Mouse (Mus musculus): ENCODE data around the gene Riok1.

Riok1 gene

GRCm38 (mm10) chr13:38064854-38065663 lies 28.3 kb downstream of the Riok1 start:
- peak; percentile 21 for DNase-seq (ENCODE audit: low read depth, low spot score)

GRCm38 (mm10) chr13:38070945-38071344 lies 34.1 kb downstream of the Riok1 start:
- no peak for DNase-seq (ENCODE audit: low read depth, low spot score)

DNA sequence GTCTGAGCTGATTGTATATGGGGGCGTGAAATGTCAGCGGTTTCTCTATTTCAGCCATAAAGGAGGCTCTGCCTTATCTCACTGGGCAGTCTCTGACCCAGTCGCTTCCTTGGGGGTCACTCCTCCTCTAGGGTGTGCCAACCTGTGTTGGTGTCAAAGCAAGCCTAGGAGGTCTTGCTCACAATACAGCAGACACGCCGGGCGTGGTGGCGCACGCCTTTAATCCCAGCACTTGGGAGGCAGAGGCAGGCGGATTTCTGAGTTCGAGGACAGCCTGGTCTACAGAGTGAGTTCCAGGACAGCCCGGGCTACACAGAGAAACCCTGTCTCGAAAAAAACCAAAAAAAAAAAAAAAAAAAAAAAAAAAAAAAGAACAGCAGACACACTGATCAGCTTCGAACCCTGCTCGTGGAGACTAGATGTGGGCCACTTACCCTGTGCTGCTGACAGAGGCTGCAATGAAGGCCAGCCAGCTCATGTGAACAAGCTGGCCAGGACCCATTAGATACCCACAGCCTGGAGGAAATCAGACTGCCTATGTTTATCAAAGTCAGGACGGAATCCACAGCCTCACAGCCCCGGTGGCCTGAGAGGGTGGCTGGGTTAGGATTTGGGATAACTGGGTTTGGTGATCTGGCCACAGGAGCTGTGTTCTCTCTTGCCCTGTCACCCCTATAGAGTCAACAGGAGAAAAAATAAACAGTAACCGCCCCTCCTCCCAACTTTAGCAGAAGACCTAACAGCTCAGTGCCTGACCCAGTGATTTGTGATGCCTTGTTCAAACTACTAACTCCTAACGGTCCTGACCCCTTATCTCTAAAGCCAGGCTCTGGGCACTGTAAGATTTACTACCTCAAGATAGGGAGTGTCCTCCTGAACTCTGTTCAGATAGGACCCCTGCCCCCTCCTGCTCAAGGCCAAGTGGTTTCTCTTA lies 36.8 kb downstream of the Riok1 start:
- DNase-seq (ENCODE audit: low read depth, low spot score): no peak

GRCm38 (mm10) chr13:38074404-38074803 lies 37.6 kb downstream of the Riok1 start:
- DNase-seq (ENCODE audit: low read depth, low spot score): no peak

GRCm38 (mm10) chr13:38077113-38077512 lies 40.3 kb downstream of the Riok1 start:
- DNase-seq (ENCODE audit: low read depth, low spot score): no peak

GRCm38 (mm10) chr13:38078836-38079235 lies 42.0 kb downstream of the Riok1 start:
- DNase-seq (ENCODE audit: low read depth, low spot score): no peak

DNA sequence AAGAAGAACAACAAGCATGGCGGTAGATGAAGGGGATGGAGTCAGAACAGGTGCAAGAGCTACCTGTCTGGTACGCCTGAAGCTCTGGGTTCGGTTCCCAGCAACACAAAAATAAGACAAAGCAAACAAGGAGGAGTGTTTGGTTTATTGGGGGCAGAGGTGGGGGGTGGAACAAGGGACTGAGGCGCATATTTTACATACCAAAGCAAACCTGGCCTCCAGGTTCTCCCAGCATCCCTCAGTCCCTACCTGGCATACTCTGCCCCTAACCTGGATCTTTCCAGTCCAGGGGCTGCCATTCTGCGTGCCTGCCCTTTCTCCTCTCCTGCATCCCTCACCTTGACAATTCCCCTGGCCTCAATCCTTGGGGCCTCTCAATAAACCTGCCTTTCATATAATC lies 42.6 kb downstream of the Riok1 start:
- no peak for DNase-seq (ENCODE audit: low read depth, low spot score)

GRCm38 (mm10) chr13:38080014-38080413 lies 43.2 kb downstream of the Riok1 start:
- no peak for DNase-seq (ENCODE audit: low read depth, low spot score)

DNA sequence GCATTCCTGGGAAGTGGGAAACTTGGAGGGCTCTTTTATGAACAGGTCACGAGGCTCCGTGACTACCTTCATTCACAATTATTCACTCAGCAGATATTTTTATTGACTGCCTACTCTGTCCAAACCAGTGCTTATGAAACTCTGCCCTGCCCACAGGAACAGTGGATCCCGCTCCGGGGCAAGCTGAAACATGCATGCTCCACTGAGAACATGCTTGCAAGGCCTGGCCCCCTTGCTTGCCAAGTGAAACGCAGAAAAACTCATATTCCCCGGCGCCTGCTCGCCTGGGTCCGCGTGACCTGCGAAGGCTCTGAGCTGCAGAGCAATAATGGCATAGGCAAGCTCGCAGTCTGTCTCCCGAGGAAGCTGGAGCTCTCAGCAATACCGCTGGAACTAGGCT lies 43.9 kb downstream of the Riok1 start:
- DNase-seq (ENCODE audit: low read depth, low spot score): no peak

DNA sequence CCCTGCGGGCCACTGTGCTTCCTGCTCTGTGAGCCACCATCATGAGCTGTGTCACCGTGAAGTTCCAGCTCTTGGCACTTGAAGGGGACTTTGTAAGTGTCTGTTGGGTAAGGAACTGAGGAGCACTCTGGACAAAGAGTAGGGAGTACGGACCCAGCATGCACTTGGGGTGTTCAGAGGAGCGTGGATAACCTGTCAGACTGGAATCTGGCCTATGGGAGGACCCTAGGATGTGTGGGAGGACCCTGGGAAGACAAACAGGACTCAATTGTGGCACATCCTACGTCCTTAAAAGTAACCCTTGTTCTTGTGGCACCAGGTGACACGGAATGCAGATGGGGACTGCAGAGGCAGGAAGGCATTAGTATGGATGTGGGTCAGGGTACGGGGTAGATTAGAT lies 44.4 kb downstream of the Riok1 start:
- DNase-seq (ENCODE audit: low read depth, low spot score): no peak

- no peak for DNase-seq (ENCODE audit: low read depth, low spot score)
Observed at GRCm38 (mm10) chr13:38086711-38087110, 49.9 kb downstream of the Riok1 start.

DNA sequence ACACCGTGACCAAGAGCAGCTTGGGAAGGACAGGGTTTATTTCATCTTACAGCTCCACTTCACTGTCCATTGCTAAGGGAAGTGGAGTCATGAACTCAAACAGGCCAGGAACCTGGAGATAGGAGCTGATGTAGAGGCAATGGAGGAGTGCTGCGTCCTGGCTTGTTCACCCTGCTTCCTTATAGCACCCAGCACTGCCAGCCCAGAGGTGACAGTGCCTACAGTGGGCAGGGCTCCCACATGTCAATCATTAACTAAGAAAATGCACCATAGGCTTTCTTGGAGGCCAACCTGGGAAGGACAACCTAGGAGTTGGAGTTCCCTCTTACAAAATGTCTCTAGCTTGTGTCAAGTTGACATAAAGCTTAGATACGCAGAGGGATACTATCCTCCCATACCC lies 51.2 kb downstream of the Riok1 start:
- DNase-seq (ENCODE audit: low read depth, low spot score): no peak

GRCm38 (mm10) chr13:38089449-38089848 lies 52.7 kb downstream of the Riok1 start:
- DNase-seq (ENCODE audit: low read depth, low spot score): no peak

DNA sequence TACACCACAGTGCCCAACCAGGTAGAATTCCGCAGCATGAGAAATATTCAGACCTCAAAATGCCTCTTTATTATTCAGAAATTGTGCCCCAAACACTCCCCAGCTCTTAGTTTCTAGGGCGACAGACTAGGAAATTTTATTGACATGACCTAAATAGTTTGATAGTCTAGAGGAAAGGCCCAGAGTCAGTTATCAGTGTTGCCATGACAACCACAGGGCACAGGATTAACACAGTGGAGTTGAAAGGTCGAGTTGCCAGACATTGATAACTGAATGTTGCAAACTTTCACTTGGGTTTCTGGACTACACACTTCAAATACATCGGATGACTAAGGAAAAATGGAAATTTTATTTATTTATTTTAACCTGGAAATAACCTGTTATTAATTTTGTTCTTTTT lies 53.1 kb downstream of the Riok1 start:
- no peak for DNase-seq (ENCODE audit: low read depth, low spot score)

DNA sequence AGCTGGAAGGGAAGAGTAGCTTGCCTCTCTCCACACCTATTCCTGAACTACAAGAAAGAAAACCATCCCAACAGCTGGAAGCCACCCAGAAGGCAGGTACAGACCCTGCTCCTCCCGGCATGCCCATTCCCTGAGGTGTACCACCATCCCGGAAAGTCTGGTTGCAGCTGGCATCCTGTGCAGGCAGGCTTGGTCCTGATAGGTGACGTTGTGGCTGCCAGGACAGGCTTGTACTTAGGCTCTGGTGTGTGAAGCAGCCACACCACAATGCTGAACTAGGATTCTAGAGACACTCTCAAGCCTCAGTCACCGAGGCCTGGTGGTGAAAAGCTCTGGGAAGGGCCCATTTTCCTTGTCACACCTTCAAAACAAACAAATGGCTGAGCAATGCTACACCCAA lies 59.4 kb downstream of the Riok1 start:
- no peak for DNase-seq (ENCODE audit: low read depth, low spot score)

DNA sequence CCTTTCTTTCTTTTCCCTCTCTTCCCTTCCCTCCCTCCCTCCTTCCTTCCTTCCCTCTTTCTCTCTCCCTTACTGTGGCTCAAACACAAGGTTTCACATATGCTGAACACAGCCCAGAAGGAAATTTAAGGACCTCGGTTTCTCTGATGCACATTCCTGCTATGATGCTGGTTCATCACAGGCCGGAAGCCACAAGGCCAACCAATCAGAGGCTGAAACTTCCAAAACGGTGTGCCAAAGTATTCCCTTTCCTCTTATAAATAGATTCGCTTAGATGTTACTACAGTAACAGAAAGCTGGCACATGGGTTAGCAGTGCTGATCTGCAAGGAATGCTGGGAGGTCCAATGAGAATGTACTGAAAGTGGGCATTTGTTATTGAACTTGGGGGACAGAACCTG lies 66.6 kb downstream of the Riok1 start:
- peak; percentile 8 for DNase-seq (ENCODE audit: low read depth, low spot score)

- DNase-seq (ENCODE audit: low read depth, low spot score): no peak
Observed at GRCm38 (mm10) chr13:38104501-38104900, 67.7 kb downstream of the Riok1 start.

- DNase-seq (ENCODE audit: low read depth, low spot score): no peak
Observed at GRCm38 (mm10) chr13:38109081-38109480, 72.3 kb downstream of the Riok1 start.

Measured in telencephalon, adult 2 months (tissue).